Mouse (Mus musculus): Measurements from ENCODE around the gene Pex1.

DNA sequence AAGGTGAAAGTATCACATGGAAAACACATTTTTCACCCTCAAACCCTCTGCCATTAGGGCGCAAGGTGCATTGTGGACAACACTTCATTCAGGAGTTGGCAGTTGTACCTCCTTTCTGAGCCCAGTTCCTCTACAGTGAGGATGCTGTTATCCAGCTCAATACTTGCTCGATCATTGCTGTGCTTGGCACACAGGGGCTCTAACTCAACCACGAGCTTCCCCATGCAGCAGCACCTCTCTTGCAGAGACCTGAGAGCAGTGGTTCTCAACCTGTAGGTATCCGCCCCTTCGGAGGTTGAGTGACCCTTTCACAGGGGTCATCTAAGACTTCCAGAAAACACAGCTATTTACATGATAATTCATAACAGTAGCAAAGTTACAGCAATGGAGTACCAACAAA lies 55.8 kb downstream of the Pex1 start:
- TF ChIP-seq CTCF (conservative IDR thresholded peaks at IDR 0.05; ENCODE audit: insufficient read depth, insufficient read length, low read depth, low read length) (no peak), POLR2A (IDR thresholded peaks at IDR 0.05; ENCODE audit: low read depth, low read length) (no peak)

Data from kidney, adult 2 months (tissue).